Mouse (Mus musculus): ENCODE measurements at regions not wholly inside any gene's neighbourhood (a gene's known extent, or its start where the extent isn't known, plus 50 kb on each side); places are given as distances from the start of the nearest gene placed in this dataset.

DNA sequence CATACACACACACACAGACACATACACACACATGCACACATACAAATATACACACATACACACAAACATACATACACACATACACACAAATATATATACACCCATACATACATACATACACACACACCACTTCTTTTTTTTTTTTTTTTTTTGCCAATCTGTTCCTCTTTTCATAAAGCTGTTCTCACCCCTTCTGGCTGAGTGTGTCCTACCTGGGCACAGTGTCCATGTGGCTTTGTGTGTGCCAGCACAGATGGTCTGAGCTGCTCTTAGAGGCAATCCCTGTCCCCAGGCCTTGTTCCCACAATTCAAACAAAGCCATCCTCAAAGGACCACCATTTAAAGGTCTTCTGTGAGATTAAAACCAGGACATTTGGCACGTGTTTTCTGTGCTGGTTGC lies 127.6 kb upstream of the Prep start:
- no peak for DNase-seq

GRCm38 (mm10) chr10:44936976-44937500 lies 130.0 kb upstream of the Prep start:
- no peak for DNase-seq

DNA sequence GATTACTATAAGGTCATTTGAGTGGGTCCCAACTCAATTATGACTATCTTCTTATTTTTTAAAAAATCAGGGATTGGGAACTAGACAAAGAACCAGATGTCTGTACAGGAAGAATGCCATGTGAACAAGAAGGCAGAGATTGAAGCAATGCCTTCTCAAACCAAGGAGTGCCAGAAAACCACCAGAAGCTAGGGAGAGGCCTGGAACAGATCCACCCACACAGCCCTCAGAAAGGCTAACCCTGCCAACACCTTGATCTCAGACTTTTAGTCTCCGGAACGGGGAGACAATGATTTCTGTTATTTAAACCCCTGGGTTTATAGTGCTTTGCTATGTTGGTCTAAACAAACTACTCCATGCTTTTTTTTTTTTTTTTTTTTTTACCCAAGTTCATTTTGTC lies 136.2 kb upstream of the Prep start:
- no peak for DNase-seq

DNA sequence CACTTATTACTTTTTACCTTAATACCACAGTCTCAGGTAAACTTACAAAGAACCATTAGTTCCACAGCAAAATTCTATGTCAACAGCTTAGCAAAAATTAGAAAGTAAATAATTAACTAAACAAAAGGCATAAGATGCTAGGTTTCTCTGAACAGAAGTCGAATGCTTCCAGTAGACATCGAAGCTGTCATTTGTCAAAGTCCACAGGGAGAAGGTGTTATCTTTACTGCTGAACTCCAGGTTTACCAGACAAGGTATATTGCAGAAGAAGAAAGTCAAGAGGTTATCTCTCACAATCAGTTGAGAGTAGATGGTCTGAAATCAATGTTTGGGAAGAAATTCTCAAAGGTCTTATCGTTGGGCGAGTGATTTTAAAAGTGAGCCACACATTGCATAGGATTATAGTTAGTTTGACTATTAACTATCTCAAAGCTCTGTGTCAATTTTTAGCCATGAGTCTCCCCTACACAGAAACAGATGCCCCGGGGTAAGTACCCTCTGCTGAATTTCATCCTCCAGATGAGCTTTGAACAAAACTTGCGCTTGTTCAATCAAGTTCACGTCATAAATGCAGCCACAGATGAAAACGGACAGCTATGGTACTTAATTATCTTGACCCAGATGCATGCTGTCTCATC lies 153.1 kb upstream of the Prep start:
- DNase-seq = no peak

- no peak for DNase-seq
These were observed 162.5 kb upstream of the Prep start for GRCm38 (mm10) chr10:44904520-44904919.

DNA sequence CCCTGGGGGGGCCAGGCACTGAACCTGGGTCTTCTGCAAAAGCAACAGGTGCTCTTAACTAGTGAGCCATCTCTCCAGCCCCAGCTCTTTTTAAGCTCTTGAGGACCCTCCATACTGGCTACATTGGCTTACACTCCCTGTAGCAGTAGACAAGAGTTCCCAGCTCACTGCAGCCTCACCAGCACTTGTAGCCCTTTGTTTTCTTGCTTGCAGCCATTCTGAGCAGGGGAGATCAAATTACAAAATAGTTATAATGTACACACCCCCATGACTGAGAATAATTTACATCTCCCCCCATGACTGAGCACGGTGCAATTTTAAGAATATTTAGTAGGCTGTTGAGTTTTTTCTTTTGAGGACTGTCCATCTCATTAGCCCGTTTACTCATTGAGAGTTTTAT lies 165.8 kb upstream of the Prep start:
- no peak for DNase-seq

GRCm38 (mm10) chr10:44892124-44892523 lies 174.9 kb upstream of the Prep start:
- no peak for DNase-seq

GRCm38 (mm10) chr10:44887081-44887683 lies 179.8 kb upstream of the Prep start:
- DNase-seq = no peak

DNA sequence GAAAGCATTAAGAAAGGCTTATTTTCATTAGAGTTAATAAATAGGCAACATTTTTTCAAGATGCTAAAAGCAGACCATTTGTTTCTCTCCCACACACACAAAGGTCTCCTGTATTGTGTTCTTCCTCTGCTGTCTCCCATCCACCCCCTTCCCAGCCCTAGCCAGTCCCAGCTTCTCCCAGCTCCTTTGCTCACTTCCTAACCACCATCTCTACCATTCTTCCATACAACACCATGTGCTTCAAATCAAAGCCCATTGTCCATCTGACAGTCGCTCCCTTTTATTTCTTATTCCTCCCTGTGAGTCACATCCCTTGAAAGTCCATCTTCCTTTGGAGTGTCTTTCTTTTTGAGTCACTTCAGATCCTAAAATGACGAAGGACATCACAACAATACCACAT lies 185.0 kb upstream of the Prep start:
- DNase-seq = no peak

DNA sequence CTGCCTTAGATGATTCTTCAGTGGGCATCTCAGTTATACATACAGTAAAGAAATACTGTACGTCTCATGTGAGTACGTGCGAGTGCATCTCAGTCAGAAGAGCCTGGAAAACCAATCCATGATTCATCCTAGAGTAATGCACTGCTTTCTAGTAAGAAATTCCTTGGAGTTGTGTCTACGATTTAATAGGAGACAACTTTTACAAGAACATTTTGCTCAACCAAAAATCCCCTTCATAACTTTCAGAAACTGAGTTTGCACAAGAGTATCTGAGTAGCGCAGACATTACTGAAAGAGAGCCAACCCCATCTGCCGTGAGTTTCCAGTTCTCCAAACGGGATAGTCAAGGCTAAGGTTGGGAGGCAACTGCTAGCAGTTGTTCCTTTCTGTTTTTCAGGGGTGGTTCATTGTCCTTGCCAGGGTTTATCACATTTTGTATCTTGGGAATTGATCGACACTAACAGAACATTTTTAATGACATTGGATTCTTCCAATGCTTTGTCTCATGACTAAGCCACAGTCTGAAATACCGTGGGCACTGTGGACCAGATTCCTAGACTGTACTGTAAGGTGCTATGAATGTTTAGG lies 189.8 kb upstream of the Prep start:
- no peak for DNase-seq

GRCm38 (mm10) chr10:44873642-44874285 lies 193.2 kb upstream of the Prep start:
- DNase-seq = no peak

GRCm38 (mm10) chr10:44864191-44864747 lies 202.7 kb upstream of the Prep start:
- no peak for DNase-seq

DNA sequence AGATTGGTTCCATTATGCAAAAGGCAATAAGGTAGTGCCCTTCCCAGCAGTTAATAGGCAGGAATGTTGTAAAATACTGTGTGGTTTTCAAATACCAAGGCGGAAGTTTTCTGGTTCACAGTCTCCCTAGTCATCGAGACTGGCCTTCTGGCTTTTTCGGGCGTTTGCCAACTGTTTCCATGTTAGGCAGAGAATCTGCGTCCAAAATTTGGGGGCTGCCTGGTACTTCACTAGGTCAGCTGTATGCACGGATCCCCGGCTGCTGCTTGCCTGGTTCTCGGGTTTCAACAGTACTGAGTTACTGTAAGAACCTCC lies 204.7 kb upstream of the Prep start:
- peak; percentile 29 for DNase-seq

DNA sequence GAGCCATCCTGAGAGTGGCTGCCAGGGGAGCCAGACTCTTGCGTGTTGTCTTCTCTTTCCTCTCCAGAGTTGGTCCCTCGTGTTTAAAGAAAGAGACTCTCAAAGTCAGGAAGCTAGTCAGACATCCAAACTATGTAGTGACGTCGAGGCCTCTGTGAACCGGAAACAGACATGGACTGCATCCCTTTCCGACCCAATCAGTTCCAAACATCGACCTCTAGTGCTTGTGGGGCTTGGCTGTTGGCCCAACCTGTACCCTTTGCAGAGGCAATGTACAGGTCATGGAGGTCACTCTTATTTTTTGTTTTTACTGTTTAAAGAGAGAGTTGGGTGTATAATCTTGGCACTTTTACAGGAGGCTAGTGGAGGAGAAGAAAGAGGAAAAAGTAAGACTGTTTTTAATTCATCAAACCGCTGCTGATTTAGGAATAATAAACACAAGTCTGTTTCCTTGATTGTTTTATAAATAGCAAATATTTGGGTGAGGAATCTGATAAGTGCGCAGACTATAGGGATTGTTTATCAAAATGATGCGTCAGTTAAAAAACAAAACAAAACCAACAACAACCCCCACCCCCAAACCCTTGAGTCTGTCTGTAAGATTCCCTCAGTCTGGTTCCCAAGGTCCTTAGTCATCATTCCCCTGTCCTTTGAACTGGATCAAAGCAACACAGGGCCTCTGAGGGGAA lies 205.2 kb upstream of the Prep start:
- DNase-seq = peak; percentile 76

GRCm38 (mm10) chr10:44857444-44857843 lies 209.6 kb upstream of the Prep start:
- no peak for DNase-seq

DNA sequence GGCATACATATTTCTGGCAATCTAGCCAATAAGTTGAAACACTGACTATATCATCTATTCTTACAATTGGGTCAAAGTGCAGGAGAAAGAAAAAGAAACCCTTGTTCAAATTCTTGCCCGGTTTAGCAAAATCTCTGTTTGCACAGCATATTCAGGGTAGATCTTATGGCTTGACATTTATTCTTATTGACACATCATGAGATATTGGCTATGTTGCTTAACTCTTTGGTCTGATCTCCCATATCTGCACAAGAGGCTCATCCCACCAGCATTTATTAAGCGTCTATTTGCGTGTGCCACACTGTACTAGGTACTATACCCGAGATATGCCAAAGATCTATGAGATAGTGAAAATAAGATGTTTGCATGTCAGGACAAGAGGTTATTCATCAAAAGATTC lies 212.9 kb upstream of the Prep start:
- DNase-seq = no peak

GRCm38 (mm10) chr10:44849016-44849415 lies 218.0 kb upstream of the Prep start:
- DNase-seq = peak; percentile 79

DNA sequence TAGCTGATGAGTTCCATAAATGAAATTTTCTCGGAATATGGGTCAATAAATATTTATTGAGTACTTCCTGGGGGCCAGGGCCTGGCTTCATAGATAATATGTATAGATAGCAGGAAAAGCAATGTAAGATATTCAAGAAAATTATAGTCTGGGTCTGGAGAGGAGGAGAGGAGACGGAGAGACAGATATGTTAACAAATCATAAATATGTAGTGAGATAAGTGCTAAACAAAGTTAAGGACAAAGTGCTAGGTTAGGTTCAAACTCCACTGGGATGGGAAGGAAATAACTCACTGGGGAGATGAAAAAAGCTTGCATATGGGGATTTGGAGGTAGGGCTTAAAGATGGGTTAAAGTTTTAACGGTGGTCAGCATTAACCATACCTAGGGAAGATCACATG lies 220.2 kb upstream of the Prep start:
- no peak for DNase-seq

- DNase-seq = no peak
These were observed 220.9 kb upstream of the Prep start for GRCm38 (mm10) chr10:44846149-44846548.

DNA sequence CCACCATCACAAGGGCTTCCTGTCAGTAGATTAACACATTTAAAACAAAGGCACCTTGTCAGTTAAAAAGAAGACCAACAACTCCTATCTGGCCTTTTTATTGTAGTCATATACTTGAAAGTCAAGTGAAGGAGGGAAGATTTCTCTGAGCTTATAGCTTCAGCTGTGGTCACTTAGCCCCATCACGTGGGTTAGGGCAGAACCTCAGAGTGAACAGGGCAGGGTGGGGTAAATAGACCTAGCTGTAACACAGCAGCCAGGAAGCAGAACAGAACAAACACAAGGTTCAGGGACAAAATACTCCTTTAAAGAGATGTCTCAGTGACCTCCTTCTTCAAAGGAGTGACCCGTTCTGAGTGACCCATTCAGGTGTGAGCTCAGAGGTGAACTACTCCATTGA lies 226.6 kb upstream of the Prep start:
- no peak for DNase-seq

GRCm38 (mm10) chr10:44832455-44832854 lies 234.5 kb upstream of the Prep start:
- no peak for DNase-seq

GRCm38 (mm10) chr10:44826271-44826670 lies 240.7 kb upstream of the Prep start:
- no peak for DNase-seq

DNA sequence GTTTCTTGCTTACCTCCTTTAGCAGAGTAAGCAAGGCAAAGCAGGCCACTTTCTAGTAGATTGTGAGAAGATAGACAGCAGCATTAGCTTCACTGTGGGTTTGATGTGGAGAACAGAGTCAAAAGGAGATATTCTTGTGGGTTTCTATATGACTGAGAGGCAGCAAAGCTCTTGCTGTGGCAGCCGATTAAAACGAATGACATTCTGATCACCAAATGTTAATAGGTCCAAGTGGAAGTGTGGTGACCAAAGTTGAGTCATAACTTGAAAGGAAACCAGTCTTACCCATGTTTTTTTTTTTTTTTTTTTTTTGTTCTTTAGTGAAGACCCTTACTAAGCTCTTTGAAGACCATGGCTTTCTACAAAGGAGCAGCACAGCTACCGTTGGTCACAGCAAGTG lies 245.3 kb upstream of the Prep start:
- DNase-seq = no peak

Data from kidney, adult 11 months (tissue).